Mouse (Mus musculus) gastrocnemius, adult 8-10 months (tissue): ENCODE data around the gene Zfp944. TPM values are rescaled to one million over a fixed set of nuclear protein-coding genes. Genes with fewer than 3 reads are reported as not detected.
"Not testable (repeated sequence)": the region's sequence is repeated elsewhere in the genome, so short reads cannot be mapped to it uniquely, and the experiment has no call there.

Experiments
- DNase-seq, 2 experiments: peaks; one replicate each; pipeline ENCODE4 v3.0.0; 2022; ENCODE audit warnings: low spot score in 2 of 2
- total RNA-seq, 4 experiments: library from RNA; stranded (reverse); gene quantifications; 2 replicates each; pipeline ENCODE4 v1.2.4; 2022

Gene Zfp944
- total RNA-seq = 1 to 10 TPM; 3.4 to 5.1 (median 4.3) TPM

- peak; percentile 13 to 21 for DNase-seq
These were observed at the start of gene Zfp944, which contains the start of gene Zfp758 for GRCm38 (mm10) chr17:22361101-22361781. Zfp944 (minus strand) TSS chr17:22361400. Zfp758 (plus strand) TSS chr17:22361453.

DNA sequence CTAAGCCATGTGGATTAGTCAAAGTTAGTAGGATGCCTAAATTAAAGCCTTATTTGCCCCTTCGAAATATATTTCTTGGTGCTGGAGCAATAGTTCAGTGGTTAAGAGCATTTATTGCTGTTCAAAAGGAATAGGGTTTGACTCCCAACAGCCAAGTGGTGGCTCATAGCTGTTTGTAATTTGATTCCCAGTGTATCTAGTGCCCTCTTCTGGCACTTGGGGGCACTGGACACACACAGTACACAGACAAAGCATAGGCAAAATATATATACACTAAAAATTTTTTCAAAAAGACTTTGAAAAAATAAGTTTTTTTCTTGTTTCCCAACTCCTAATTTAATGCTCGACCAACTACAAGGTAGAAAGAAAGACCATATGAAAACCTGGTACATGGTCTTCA, 49.6 kb upstream of the Zfp944 start:
- no peak for DNase-seq

- DNase-seq = no peak
These were observed 2.7 kb upstream of the Zfp944 start for GRCm38 (mm10) chr17:22363895-22364294.

DNA sequence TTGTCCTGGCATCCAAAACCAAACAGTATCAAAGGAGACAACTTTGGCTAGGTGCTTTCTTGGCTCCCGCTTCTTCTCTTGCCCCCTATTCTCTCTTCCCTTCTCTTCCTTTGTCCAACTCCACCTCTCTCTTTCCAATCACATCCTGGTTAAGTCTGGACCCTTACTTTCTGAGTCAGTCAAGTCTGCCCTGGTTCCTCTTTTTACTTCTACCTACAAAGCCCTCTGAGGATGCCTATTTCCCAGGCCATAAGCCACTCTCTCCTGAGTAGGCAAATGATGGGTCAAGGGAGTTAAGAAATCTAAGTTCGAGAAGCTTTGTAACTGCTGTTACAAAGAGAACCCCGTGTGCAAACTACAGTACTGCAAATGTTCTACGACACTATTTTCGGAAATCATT, 628 bp downstream of the Zfp944 start:
- no peak for DNase-seq

- no peak for DNase-seq
These were observed 8.4 kb downstream of the Zfp944 start for GRCm38 (mm10) chr17:22352794-22353193.

GRCm38 (mm10) chr17:22315247-22315646, 46.0 kb downstream of the Zfp944 start:
- not testable (repeated sequence) for DNase-seq

GRCm38 (mm10) chr17:22314730-22315226, 46.4 kb downstream of the Zfp944 start, which contains the start of gene CT030661.1:
CT030661.1 (minus strand) TSS chr17:22314837.
- DNase-seq = peak; percentile 79 to 86

DNA sequence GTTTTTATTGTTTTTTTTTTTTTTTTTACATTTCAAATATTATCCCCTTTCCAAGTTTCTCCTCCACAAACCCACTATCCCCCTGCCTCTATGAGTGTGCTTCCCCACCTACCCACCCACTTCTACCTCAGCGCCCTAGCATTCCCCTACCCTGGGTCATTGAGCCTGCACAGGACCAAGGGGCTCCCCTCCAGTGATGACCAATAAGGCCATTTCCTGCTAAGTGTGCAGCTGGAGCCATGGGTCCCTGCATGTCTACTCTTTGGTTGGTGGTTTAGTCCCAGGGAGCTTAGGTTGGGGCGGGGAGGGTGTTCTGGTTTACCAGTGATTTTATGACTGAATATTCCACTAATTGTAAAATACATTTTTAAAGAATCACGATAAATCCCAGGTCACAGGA, 47.0 kb downstream of the Zfp944 start:
- not testable (repeated sequence) for DNase-seq

Other genes starting within 250 kb of the Zfp944 start
- 1 to 10 TPM in 1 of 4 experiments, under 1 TPM in 3; 0.48 to 1.1 (median 0.77) TPM for gene Zfp947, start 195.2 kb downstream of the Zfp944 start, total RNA-seq
- gene Zfp994, start 135.8 kb downstream of the Zfp944 start, total RNA-seq = 1 to 10 TPM; 1.8 to 3.0 (median 2.6) TPM
- 10 to 100 TPM in 2 of 4 experiments, 1 to 10 TPM in 2; 9.2 to 11.8 (median 10.1) TPM for gene CT030661.1, start 46.6 kb downstream of the Zfp944 start, total RNA-seq
- 10 to 100 TPM in 1 of 4 experiments, 1 to 10 TPM in 3; 7.0 to 10.0 (median 7.8) TPM for gene Zfp758, start 53 bp upstream of the Zfp944 start, total RNA-seq
- gene Zfp946, start 62.8 kb upstream of the Zfp944 start, total RNA-seq = 1 to 10 TPM; 3.5 to 5.4 (median 4.5) TPM
- not detected for gene Vmn2r111, start 212.1 kb upstream of the Zfp944 start, total RNA-seq
- gene Vmn2r112, start 239.6 kb upstream of the Zfp944 start, total RNA-seq = not detected